Mouse (Mus musculus) bone marrow macrophage, adult 2 months (primary cell): Measurements from ENCODE around the gene Plcd1. TPM values are rescaled to one million over a fixed set of nuclear protein-coding genes. Genes with fewer than 3 reads are reported as not detected.

Experiments used
- H3K27ac ChIP-seq: 2 replicates; pipeline ENCODE4 v1.5.1; 2012; ENCODE audit warnings: low read depth, low read length; ENCODE audit not compliant: insufficient read depth
- H3K4me1 ChIP-seq: 2 replicates; pipeline ENCODE4 v1.6.1; 2012; ENCODE audit warnings: low read length; ENCODE audit not compliant: control insufficient read depth, insufficient read depth
- H3K4me3 ChIP-seq: 2 replicates; pipeline ENCODE4 v1.5.1; 2012; ENCODE audit warnings: mild to moderate bottlenecking, low read length, moderate library complexity; ENCODE audit not compliant: insufficient read depth
- CTCF ChIP-seq: IDR thresholded peaks from 2 replicates; pipeline ENCODE4 v1.5.1; 2012; ENCODE audit warnings: low read depth, mild to moderate bottlenecking, low read length, moderate library complexity
- POLR2A ChIP-seq: IDR thresholded peaks from 2 replicates; pipeline ENCODE4 v1.6.1; 2012; ENCODE audit warnings: mild to moderate bottlenecking, low read depth, low read length, borderline replicate concordance
- polyA plus RNA-seq: library from polyadenylated mRNA; stranded (reverse); fragments of >200 nt; gene quantifications from 2 replicates; pipeline ENCODE4 v1.2.4, GENCODE M21; 2012; ENCODE audit not compliant: missing spikeins, insufficient read depth, insufficient read length

The Plcd1 gene
- polyA plus RNA-seq, 1 experiment = 1.7 TPM

DNA sequence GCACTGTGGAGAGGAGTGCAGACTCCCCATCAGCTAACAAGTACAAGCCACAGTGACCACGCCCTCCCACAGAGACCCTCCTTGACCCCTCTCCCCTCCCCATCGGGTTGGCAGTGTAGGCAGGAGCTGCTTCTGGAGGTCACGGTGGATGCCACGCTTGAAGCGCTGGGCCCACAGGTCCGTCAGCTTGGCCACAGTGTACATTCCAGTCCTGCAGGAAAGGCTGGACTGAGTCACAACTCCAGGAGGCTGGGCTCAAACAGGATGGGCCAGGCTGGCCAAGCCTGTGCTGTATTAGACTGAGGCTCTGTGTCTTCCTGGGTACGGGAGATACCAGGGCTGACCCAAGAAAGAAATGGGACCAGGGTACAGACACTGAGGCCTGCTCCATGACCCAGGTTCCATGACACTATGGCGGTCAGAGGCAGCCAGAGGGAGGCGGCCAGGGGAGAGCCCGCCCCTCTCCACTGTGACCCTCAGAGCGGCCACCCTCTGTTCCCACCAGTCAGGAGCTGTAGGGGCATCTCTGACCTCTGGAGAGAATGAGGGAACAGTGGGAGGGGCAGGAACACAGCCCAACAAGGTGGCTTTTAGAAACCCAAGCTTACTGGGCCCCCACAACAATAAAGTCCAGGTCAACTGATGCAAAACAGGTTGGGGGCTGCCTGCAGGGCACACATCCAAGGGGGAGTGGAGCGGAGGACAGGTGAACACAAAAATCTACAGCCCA is 1.6 kb downstream of the Plcd1 start:
- Histone ChIP-seq H3K4me1 (peaks cover 2% of the 10 kb centered on the region; the same call in 1 of the 2 replicates), H3K27ac (no peak overlapping the region), H3K4me3 (no peak overlapping the region)
- TF ChIP-seq CTCF = no peak
- TF ChIP-seq POLR2A = no peak

GRCm38 (mm10) chr9:119090462-119090861 is 2.8 kb downstream of the Plcd1 start:
- Histone ChIP-seq H3K4me1 (peaks cover 2% of the 10 kb centered on the region; the same call in 1 of the 2 replicates), H3K4me3 (no peak overlapping the region), H3K27ac (no peak overlapping the region)
- TF ChIP-seq POLR2A (no peak), CTCF (no peak)

GRCm38 (mm10) chr9:119089437-119089836 is 3.9 kb downstream of the Plcd1 start:
- Histone ChIP-seq H3K4me1 (peaks cover 2% of the 10 kb centered on the region; the same call in 1 of the 2 replicates), H3K4me3 (no peak overlapping the region), H3K27ac (no peak overlapping the region)
- TF ChIP-seq POLR2A (no peak), CTCF (no peak)

DNA sequence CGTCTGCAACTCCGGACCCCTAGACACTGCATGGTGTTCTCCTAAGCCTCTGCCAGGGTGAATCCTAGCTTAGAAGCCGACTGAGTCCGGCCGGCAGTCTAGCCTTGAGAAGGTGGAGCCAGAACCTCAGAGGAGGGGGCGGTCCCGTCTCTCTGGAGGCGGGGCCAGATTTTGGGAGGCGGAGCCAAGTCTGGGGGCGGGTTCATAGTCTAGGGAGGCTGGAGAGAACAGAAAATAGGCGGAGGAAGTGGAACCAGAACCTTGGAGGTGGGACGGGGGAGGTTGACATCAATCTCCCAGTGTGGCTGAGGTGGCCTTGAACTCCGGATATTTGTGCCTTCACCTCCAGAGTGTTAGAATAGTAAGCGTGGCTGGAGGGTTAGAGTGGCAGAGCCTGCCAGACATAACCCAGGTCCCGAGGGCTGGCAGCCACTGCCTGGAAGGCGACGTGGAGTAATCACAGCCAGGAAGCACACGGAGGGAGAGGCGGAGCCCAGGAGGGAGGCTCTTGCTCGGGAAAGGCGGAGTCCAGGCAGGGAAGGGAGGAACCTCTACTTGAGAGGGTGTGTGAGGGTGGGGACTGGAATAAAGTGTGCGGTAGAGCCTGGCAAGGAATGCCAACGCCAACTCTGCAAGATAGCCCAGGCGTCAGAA is 5.0 kb downstream of the Plcd1 start:
- H3K27ac ChIP-seq = peak overlapping the region; percentile 23; the same call in 1 of the 2 replicates
- peak overlapping the region; percentile 55 for H3K4me3 ChIP-seq
- no peak; the same call in 1 of the 2 replicates for TF ChIP-seq POLR2A
- TF ChIP-seq CTCF = no peak
- peaks cover 2% of the 10 kb centered on the region; the same call in 1 of the 2 replicates for H3K4me1 ChIP-seq

GRCm38 (mm10) chr9:119087309-119087708 is 6.0 kb downstream of the Plcd1 start:
- TF ChIP-seq CTCF (no peak), POLR2A (no peak)
- Histone ChIP-seq H3K27ac (no peak overlapping the region), H3K4me1 (peaks cover 2% of the 10 kb centered on the region; the same call in 1 of the 2 replicates), H3K4me3 (no peak overlapping the region)

DNA sequence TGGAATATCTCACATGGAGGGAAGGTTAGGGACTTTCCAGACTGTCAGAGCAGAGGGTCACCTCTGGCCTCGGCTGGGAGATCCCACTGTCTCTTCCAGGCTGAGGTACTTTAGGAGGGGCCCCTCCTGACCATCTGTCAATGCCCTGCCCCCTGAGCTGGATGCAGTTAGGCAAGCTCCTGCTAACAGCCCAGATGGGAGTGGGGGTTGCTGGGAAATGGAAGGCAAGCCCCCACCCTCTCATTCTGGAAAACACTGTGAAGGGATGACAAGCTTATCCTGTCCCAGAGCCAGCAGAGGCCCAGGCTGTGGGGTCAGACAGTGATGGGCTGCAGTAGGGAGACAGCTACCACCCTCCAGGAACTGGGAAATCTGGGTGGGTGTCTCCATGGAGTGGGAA is 6.9 kb downstream of the Plcd1 start:
- no peak overlapping the region for H3K4me3 ChIP-seq
- TF ChIP-seq CTCF = no peak
- TF ChIP-seq POLR2A = no peak
- no peak overlapping the region for H3K27ac ChIP-seq
- peaks cover 2% of the 10 kb centered on the region; the same call in 1 of the 2 replicates for H3K4me1 ChIP-seq

- H3K27ac ChIP-seq = no peak overlapping the region
- no peak overlapping the region for H3K4me3 ChIP-seq
- peaks cover 2% of the 10 kb centered on the region; the same call in 1 of the 2 replicates for H3K4me1 ChIP-seq
- TF ChIP-seq CTCF (no peak), POLR2A (no peak)
Observed at GRCm38 (mm10) chr9:119083966-119084365, 9.3 kb downstream of the Plcd1 start.

- H3K4me1 ChIP-seq = peaks cover 1% of the 10 kb centered on the region; the same call in 1 of the 2 replicates
- H3K4me3 ChIP-seq = no peak overlapping the region
- no peak for TF ChIP-seq POLR2A
- TF ChIP-seq CTCF = no peak
- no peak overlapping the region for H3K27ac ChIP-seq
Observed at GRCm38 (mm10) chr9:119082656-119083430, 10.5 kb downstream of the Plcd1 start.

DNA sequence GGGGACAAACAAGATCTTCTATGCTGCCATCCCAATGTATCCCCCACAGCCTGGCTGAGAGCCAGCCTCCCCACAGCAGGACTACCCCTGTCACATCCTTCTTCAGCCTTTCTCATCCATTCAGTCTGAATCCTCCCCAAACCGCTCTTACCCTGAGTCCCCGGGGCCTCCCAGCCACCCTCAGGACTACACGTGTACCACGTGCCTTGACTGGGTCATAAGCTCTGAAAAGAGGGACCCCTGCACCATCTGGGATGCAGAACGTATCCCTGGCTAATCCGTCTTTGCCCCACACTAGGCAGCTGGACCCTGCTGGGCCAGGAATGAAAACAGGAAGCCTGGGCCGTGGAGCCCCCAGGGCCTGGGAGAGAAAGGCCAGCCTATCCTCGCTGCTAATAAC is 11.3 kb downstream of the Plcd1 start:
- H3K4me1 ChIP-seq = no peaks in the 10 kb centered on the region
- TF ChIP-seq POLR2A (no peak), CTCF (no peak)
- no peak overlapping the region for H3K4me3 ChIP-seq
- H3K27ac ChIP-seq = no peak overlapping the region
